Mouse (Mus musculus) myocyte (in vitro differentiated cells): ENCODE results near the gene Sfi1.
"Not testable (repeated sequence)": the region's sequence is repeated elsewhere in the genome, so short reads cannot be mapped to it uniquely, and the experiment has no call there.

Experiments
- CEBPB ChIP-seq: IDR thresholded peaks from 2 replicates; pipeline ENCODE4 v1.6.1; 2011; ENCODE audit warnings: mild to moderate bottlenecking, moderate library complexity; ENCODE audit not compliant: poor library complexity, insufficient read depth, severe bottlenecking
- E2F4 ChIP-seq: IDR thresholded peaks from one replicate; pipeline ENCODE4 v1.6.1; 2011; ENCODE audit warnings: mild to moderate bottlenecking, control low read depth, moderate library complexity; ENCODE audit not compliant: insufficient read depth
- MAX ChIP-seq: IDR thresholded peaks from one replicate; pipeline ENCODE4 v1.6.1; 2011; ENCODE audit warnings: low read depth, mild to moderate bottlenecking, control low read depth
- MYOD1 ChIP-seq, 3 experiments: IDR thresholded peaks; one replicate each; pipeline ENCODE4 v1.6.1; 2011; ENCODE audit warnings: control low read depth in 2 of 3, low read depth in 2 of 3, mild to moderate bottlenecking in 2 of 3, moderate library complexity in 1 of 3; ENCODE audit not compliant: insufficient read length in 2 of 3, control insufficient read depth in 1 of 3
- MYOG ChIP-seq, 3 experiments: IDR thresholded peaks; one replicate each; pipeline ENCODE4 v1.6.1; 2011; ENCODE audit warnings: control low read depth in 2 of 3, low read depth in 2 of 3, mild to moderate bottlenecking in 2 of 3; ENCODE audit not compliant: insufficient read length in 2 of 3, control insufficient read depth in 1 of 3, insufficient read depth in 1 of 3
- POLR2A ChIP-seq: IDR thresholded peaks from one replicate; pipeline ENCODE4 v1.6.1; 2011; ENCODE audit warnings: low read depth, mild to moderate bottlenecking, control low read depth, moderate library complexity; ENCODE audit not compliant: insufficient read length
- POLR2AphosphoS2 ChIP-seq: IDR thresholded peaks from one replicate; pipeline ENCODE4 v1.6.1; 2011; ENCODE audit warnings: low read depth, control low read depth; ENCODE audit not compliant: insufficient read length
- REST ChIP-seq: IDR thresholded peaks from one replicate; pipeline ENCODE4 v1.6.1; 2011; ENCODE audit warnings: mild to moderate bottlenecking, control low read depth, moderate library complexity; ENCODE audit not compliant: insufficient read depth, insufficient read length
- SRF ChIP-seq: IDR thresholded peaks from one replicate; pipeline ENCODE4 v1.6.1; 2011; ENCODE audit warnings: low read depth; ENCODE audit not compliant: control insufficient read depth, insufficient read length
- TCF12 ChIP-seq: IDR thresholded peaks from one replicate; pipeline ENCODE4 v1.6.1; 2011; ENCODE audit warnings: mild to moderate bottlenecking, control low read depth; ENCODE audit not compliant: poor library complexity, insufficient read depth, severe bottlenecking
- TCF3 ChIP-seq: IDR thresholded peaks from one replicate; pipeline ENCODE4 v1.6.1; 2011; ENCODE audit warnings: low read depth, control low read depth; ENCODE audit not compliant: insufficient read length
- USF1 ChIP-seq: IDR thresholded peaks from one replicate; pipeline ENCODE4 v1.6.1; 2011; ENCODE audit warnings: low read depth, mild to moderate bottlenecking, control low read depth, moderate library complexity

DNA sequence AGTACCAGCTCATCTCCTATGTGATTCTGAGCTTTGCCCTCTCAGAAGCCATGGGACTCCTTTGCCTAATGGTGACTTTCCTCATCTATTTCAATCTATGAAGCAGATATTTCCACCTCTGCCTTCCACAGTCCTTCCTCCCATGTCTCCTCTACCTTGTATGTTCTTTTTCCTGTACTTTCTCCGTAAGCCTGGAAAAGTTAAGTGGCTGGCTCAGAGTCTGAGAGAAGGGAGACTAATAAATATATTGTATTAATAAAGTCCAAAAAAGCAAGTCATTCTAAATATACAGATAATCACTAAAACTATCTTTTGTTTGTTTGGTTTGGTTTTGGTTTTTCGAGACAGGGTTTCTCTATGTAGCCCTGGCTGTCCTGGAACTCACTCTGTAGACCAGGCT, 30.1 kb downstream of the Sfi1 start:
- not testable (repeated sequence) for TF ChIP-seq E2F4; POLR2A; POLR2AphosphoS2; TCF12; USF1; MAX; SRF; CEBPB; MYOD1 (IDR thresholded peaks at IDR 0.05; ENCODE audit: control insufficient read depth in 1 of 3, insufficient read length in 2 of 3, low read depth in 2 of 3); TCF3; MYOG (IDR thresholded peaks at IDR 0.05; ENCODE audit: control insufficient read depth in 1 of 3, insufficient read depth in 1 of 3, insufficient read length in 2 of 3, low read depth in 2 of 3); REST
